Mouse (Mus musculus): Measurements from ENCODE around the gene Naa40. TPM values are rescaled to one million over a fixed set of nuclear protein-coding genes. Genes with fewer than 3 reads are reported as not detected.
A peak's percentile ranks its signal among the peaks of the same experiment; 100 is the strongest.

Gene Naa40
- total RNA-seq, 2 experiments from 2014 or later, result 49.0 to 78.6 TPM

GRCm38 (mm10) chr19:7218753-7219152 lies 22.2 kb downstream of the Naa40 start:
- no peak for ATAC-seq (replicated peaks; ENCODE audit: low FRiP score, low TSS enrichment, poor library complexity, severe bottlenecking)

GRCm38 (mm10) chr19:7217926-7218267 lies 23.1 kb downstream of the Naa40 start:
- peak; percentile 35 for ATAC-seq (replicated peaks; ENCODE audit: low FRiP score, low TSS enrichment, poor library complexity, severe bottlenecking)

GRCm38 (mm10) chr19:7217162-7217925 lies 23.6 kb downstream of the Naa40 start, which contains the start of gene Cox8a:
Gene Cox8a (minus strand): TSS chr19:7217616.
- ATAC-seq (replicated peaks; ENCODE audit: low FRiP score, low TSS enrichment, poor library complexity, severe bottlenecking), result peak; percentile 99

GRCm38 (mm10) chr19:7214484-7214883 lies 26.5 kb downstream of the Naa40 start:
- no peak for ATAC-seq (replicated peaks; ENCODE audit: low FRiP score, low TSS enrichment, poor library complexity, severe bottlenecking)

GRCm38 (mm10) chr19:7213010-7213409 lies 28.0 kb downstream of the Naa40 start:
- ATAC-seq (replicated peaks; ENCODE audit: low FRiP score, low TSS enrichment, poor library complexity, severe bottlenecking), result no peak

GRCm38 (mm10) chr19:7212216-7212615 lies 28.8 kb downstream of the Naa40 start:
- no peak for ATAC-seq (replicated peaks; ENCODE audit: low FRiP score, low TSS enrichment, poor library complexity, severe bottlenecking)

GRCm38 (mm10) chr19:7209907-7210646 lies 30.9 kb downstream of the Naa40 start:
- ATAC-seq (replicated peaks; ENCODE audit: low FRiP score, low TSS enrichment, poor library complexity, severe bottlenecking), result no peak

- peak; percentile 94 for ATAC-seq (replicated peaks; ENCODE audit: low FRiP score, low TSS enrichment, poor library complexity, severe bottlenecking)
Observed at GRCm38 (mm10) chr19:7205753-7206736, 34.9 kb downstream of the Naa40 start, which contains the start of gene Otub1. Gene Otub1 (minus strand): TSS chr19:7206316.

DNA sequence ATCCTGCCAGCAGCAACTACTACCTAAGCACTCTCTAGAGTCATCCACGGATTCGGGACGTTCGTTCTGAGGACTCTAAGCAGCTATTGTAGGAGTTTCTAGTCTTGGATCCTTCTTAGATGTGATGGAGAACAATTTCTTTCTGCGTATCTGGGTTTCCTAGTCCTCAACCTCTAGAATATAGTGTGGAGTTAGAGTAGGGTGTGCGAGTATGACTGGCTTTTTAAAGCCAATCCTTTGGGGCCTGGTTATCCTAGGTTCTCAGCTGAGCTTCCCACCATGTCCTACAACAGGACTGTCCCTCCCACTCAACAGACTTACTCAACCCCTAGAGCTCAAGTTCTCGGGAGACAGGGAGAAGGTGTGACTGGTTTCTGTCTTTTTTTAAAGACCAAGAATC lies 35.7 kb downstream of the Naa40 start:
- no peak for ATAC-seq (replicated peaks; ENCODE audit: low FRiP score, low TSS enrichment, poor library complexity, severe bottlenecking)

DNA sequence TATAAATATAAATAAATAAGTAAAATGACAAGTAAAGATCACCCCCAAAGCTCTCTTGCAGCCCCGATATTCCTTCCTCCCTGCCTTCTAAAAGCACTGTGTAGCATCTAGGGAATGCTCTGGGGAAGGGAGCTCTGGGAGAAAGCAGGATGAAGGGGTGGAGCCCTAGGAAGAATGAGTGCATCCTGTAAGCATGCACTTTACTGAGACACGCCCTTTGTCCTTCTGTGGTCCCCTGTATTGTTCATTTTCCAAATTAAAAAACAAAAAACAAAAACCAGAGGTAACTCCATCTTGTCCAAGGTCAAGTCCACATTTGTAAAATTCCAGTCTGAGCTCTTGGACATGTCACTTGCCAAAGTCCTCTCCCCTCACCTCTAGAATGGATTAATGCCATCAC lies 36.1 kb downstream of the Naa40 start:
- no peak for ATAC-seq (replicated peaks; ENCODE audit: low FRiP score, low TSS enrichment, poor library complexity, severe bottlenecking)

DNA sequence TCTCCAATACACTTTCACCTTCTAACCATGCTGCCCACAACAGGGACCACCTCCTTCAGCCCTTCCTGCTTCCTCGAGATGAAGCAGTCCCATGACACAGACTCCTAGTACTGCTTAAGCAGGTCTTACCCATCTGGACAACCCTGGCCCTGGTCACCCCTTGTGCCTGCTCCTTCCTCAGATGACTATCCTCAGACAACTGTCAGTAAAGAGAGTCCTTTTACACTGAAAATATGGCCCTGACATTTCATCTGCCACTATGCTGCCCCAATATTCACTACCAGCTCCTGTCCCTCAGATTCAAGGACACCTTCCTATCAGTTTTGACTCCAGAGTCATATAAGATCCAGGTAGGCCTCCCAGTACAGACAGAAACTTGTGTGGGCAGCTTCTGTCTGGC lies 40.6 kb downstream of the Naa40 start:
- no peak for ATAC-seq (replicated peaks; ENCODE audit: low FRiP score, low TSS enrichment, poor library complexity, severe bottlenecking)

GRCm38 (mm10) chr19:7199089-7199488 lies 41.9 kb downstream of the Naa40 start:
- no peak for ATAC-seq (replicated peaks; ENCODE audit: low FRiP score, low TSS enrichment, poor library complexity, severe bottlenecking)

DNA sequence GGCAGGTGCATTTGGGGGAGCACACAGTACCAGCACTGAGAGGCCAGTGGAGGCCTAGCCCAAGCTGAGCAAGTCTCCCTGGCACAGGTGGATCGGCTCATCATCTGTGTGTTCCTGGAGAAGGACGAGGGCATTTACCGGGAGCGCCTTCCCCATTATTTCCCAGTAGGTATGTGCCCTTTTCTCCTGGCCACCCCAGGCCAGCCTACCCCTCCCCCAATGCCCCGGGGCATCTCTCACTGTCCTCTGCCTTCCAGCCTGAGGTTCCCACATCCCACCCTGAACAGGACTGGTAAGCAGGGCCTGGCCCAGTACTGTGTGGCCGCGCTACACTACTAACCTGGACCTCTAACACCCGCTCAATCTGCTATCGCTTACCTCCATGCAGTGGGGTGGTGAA lies 43.5 kb downstream of the Naa40 start:
- ATAC-seq (replicated peaks; ENCODE audit: low FRiP score, low TSS enrichment, poor library complexity, severe bottlenecking), result no peak

DNA sequence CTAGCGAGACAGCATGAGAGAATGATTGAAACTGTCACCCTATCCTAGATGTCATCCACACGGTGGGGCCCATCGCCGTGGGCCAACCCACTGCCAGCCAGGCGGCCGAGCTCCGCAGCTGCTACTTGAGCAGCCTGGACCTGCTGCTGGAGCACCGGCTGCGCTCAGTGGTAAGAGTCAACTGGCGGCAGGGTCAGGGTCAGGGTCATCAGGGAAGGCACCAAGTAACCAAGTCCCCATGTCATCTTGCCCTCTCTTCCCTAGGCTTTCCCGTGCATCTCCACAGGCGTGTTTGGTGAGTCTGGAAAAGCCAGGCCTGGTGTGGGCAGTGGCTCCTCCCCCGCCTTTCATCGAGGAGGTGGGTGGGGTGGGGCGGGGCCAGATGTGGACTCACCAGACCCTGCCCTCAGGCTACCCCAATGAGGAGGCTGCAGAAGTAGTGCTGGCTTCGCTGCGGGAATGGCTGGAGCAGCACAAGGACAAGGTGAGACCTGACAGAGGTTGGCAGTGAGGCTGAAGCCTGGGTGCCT lies 44.2 kb downstream of the Naa40 start:
- ATAC-seq (replicated peaks; ENCODE audit: low FRiP score, low TSS enrichment, poor library complexity, severe bottlenecking), result no peak

DNA sequence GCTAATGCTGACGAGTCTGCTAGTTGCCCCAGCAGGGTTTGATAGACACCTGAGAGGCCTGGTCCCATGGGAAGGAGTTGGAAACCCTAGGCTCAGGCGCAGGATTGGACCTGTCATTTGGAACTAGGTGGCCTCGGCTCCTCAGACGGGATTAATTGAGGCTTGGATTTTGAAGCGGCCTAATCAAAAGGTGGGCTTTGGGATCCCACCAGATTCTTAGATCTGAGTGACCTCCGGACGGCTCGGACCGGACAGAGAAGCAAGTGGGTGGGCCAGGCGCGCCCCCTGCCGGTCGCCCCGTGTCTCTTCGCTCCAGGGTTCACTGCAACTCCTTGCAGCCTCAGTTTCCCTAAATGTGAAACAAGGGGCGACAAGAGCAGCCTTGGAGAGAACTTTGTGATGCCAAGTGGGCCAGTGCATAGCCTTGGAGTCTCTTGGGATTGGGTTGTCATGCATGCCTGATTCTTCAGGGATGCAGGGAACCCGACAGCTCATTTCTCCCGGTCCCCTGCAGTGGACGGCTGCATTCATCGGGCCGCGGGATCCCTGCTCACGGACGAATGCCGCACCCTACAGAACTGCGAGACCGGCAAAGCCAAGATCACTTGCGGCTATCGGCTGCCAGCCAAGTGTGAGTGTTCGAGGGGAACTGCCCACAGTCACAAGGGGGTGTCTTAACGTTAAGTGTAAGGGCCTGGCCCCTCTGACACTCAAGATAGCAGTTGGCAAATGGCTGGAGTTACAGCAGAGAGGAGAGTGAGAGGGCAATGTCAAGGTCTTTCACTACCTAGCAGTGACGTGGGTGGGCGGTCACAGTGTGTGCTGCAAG lies 44.9 kb downstream of the Naa40 start:
- ATAC-seq (replicated peaks; ENCODE audit: low FRiP score, low TSS enrichment, poor library complexity, severe bottlenecking), result no peak

DNA sequence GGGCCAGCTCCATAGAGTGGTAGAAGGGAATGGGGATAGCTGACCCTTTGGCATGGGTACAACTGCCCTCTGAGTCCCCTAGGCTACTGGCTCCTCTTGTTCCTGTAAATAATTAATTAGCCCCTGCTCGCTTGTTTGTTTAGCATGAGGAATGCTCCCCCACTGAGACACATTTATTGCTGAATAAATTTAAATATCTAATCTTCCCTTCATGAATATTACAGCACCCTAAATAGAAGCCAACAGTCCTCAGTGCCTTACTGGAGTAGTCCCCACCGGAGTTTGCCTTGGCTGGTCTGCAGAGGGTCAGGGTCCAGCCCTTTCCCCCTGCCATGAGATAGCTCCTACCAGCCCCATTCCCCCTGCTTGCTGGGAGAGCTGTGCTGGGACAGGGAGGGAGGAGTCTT lies 48.4 kb downstream of the Naa40 start:
- no peak for ATAC-seq (replicated peaks; ENCODE audit: low FRiP score, low TSS enrichment, poor library complexity, severe bottlenecking)

GRCm38 (mm10) chr19:7191639-7192038 lies 49.3 kb downstream of the Naa40 start:
- ATAC-seq (replicated peaks; ENCODE audit: low FRiP score, low TSS enrichment, poor library complexity, severe bottlenecking), result no peak

DNA sequence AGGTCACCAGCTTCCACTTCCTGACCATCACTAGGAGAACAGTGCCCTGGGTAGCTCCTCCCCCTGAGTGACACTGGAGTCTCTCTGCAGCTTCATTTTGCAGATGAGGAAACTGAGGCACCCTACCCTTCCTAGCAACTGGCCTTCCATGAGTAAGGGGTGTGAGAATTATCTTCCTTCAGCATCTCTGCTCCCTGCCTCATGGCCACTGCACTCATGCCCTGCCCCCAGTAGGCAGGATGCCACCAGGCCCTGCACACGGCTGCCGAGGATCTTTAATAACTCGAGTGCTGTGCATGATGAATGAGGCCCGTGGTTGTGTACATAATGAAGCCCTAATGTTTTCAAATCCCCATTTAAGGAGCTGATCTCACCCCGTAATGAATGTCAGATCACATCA lies 50.0 kb downstream of the Naa40 start:
- ATAC-seq (replicated peaks; ENCODE audit: low FRiP score, low TSS enrichment, poor library complexity, severe bottlenecking), result no peak

- no peak for ATAC-seq (replicated peaks; ENCODE audit: low FRiP score, low TSS enrichment, poor library complexity, severe bottlenecking)
Observed at GRCm38 (mm10) chr19:7189026-7189425, 52.0 kb downstream of the Naa40 start.
